Mouse (Mus musculus) ES-Bruce4 (cell line): ENCODE measurements at regions not wholly inside any gene's neighbourhood (a gene's known extent, or its start where the extent isn't known, plus 50 kb on each side); places are given as distances from the start of the nearest gene placed in this dataset.

Source experiments
- H3K27ac ChIP-seq: 2 replicates; pipeline ENCODE4 v1.5.1; 2012; ENCODE audit warnings: low read length, inconsistent platforms; ENCODE audit not compliant: insufficient read depth
- H3K27me3 ChIP-seq: 2 replicates; pipeline ENCODE4 v1.6.1; 2012; ENCODE audit warnings: mild to moderate bottlenecking, low read length, inconsistent platforms; ENCODE audit not compliant: control insufficient read depth, poor library complexity, insufficient read depth, severe bottlenecking
- H3K36me3 ChIP-seq: 2 replicates; pipeline ENCODE4 v1.6.1; 2012; ENCODE audit warnings: inconsistent platforms, mild to moderate bottlenecking, low read length, moderate library complexity; ENCODE audit not compliant: control insufficient read depth, poor library complexity, insufficient read depth, severe bottlenecking
- H3K4me1 ChIP-seq: one replicate; pipeline ENCODE4 v1.8.1; 2011; ENCODE audit warnings: low read length; ENCODE audit not compliant: control insufficient read depth, insufficient read depth
- H3K4me3 ChIP-seq: 2 replicates; pipeline ENCODE4 v1.5.1; 2011; ENCODE audit warnings: low read depth, mild to moderate bottlenecking, low read length
- H3K9ac ChIP-seq: 2 replicates; pipeline ENCODE4 v1.6.1; 2012; ENCODE audit warnings: low read depth, mild to moderate bottlenecking, inconsistent platforms; ENCODE audit not compliant: poor library complexity, severe bottlenecking
- H3K9me3 ChIP-seq: replicated peaks from 2 replicates; pipeline ENCODE4 v1.6.1; 2012; ENCODE audit warnings: mild to moderate bottlenecking, low read length, inconsistent platforms; ENCODE audit not compliant: control insufficient read depth, poor library complexity, insufficient read depth, severe bottlenecking
- CTCF ChIP-seq: IDR thresholded peaks from one replicate; pipeline ENCODE4 v1.8.1; 2011; ENCODE audit warnings: low read depth, low read length
- EP300 ChIP-seq: IDR thresholded peaks from 2 replicates; pipeline ENCODE4 v1.6.1; 2011; ENCODE audit warnings: low read depth, low read length; ENCODE audit not compliant: insufficient read depth
- POLR2A ChIP-seq: IDR thresholded peaks from one replicate; pipeline ENCODE4 v1.8.1; 2011; ENCODE audit warnings: low read length; ENCODE audit not compliant: insufficient read depth

GRCm38 (mm10) chr17:45814586-45814985 lies 80.9 kb upstream of the 1600014C23Rik start:
- no peak overlapping the region for H3K9ac ChIP-seq
- no peak overlapping the region for H3K4me3 ChIP-seq
- TF ChIP-seq EP300 (no peak), POLR2A (no peak), CTCF (no peak)
- no peaks in the 10 kb centered on the region for H3K4me1 ChIP-seq
- no peaks in the 10 kb centered on the region for H3K9me3 ChIP-seq
- no peak overlapping the region for H3K27ac ChIP-seq
- H3K36me3 ChIP-seq, result no peaks in the 10 kb centered on the region
- H3K27me3 ChIP-seq, result no peaks in the 10 kb centered on the region

- Histone ChIP-seq H3K9ac (no peak overlapping the region), H3K9me3 (no peaks in the 10 kb centered on the region), H3K4me3 (no peak overlapping the region), H3K36me3 (no peaks in the 10 kb centered on the region), H3K27ac (no peak overlapping the region), H3K27me3 (no peaks in the 10 kb centered on the region), H3K4me1 (no peaks in the 10 kb centered on the region)
- TF ChIP-seq CTCF (no peak), EP300 (no peak), POLR2A (no peak)
These were observed 80.3 kb upstream of the 1600014C23Rik start for GRCm38 (mm10) chr17:45813956-45814355.

- no peak overlapping the region for H3K4me3 ChIP-seq
- H3K9me3 ChIP-seq, result no peaks in the 10 kb centered on the region
- H3K36me3 ChIP-seq, result no peaks in the 10 kb centered on the region
- no peak overlapping the region for H3K27ac ChIP-seq
- H3K27me3 ChIP-seq, result no peaks in the 10 kb centered on the region
- H3K9ac ChIP-seq, result no peak overlapping the region
- no peak for TF ChIP-seq EP300
- TF ChIP-seq POLR2A, result no peak
- TF ChIP-seq CTCF, result no peak
- H3K4me1 ChIP-seq, result peaks cover 2% of the 10 kb centered on the region
These were observed 78.8 kb upstream of the 1600014C23Rik start for GRCm38 (mm10) chr17:45812289-45812955.

GRCm38 (mm10) chr17:45811632-45812221 lies 78.1 kb upstream of the 1600014C23Rik start:
- TF ChIP-seq CTCF (no peak), EP300 (no peak), POLR2A (no peak)
- no peak overlapping the region for H3K4me3 ChIP-seq
- H3K9me3 ChIP-seq, result no peaks in the 10 kb centered on the region
- H3K27ac ChIP-seq, result no peak overlapping the region
- H3K27me3 ChIP-seq, result no peaks in the 10 kb centered on the region
- H3K36me3 ChIP-seq, result no peaks in the 10 kb centered on the region
- no peak overlapping the region for H3K9ac ChIP-seq
- peaks cover 6% of the 10 kb centered on the region for H3K4me1 ChIP-seq

GRCm38 (mm10) chr17:45809728-45810127 lies 76.1 kb upstream of the 1600014C23Rik start:
- Histone ChIP-seq H3K4me3 (no peak overlapping the region), H3K9me3 (no peaks in the 10 kb centered on the region), H3K36me3 (no peaks in the 10 kb centered on the region), H3K27ac (no peak overlapping the region), H3K4me1 (peaks cover 7% of the 10 kb centered on the region), H3K27me3 (no peaks in the 10 kb centered on the region), H3K9ac (no peak overlapping the region)
- TF ChIP-seq CTCF, result peak; percentile 47
- no peak for TF ChIP-seq POLR2A

GRCm38 (mm10) chr17:45808374-45808773 lies 74.7 kb upstream of the 1600014C23Rik start:
- peaks cover 7% of the 10 kb centered on the region for H3K4me1 ChIP-seq
- H3K36me3 ChIP-seq, result no peaks in the 10 kb centered on the region
- H3K27ac ChIP-seq, result no peak overlapping the region
- no peak overlapping the region for H3K9ac ChIP-seq
- H3K9me3 ChIP-seq, result no peaks in the 10 kb centered on the region
- TF ChIP-seq CTCF (no peak), POLR2A (no peak), EP300 (no peak)
- H3K27me3 ChIP-seq, result no peaks in the 10 kb centered on the region
- H3K4me3 ChIP-seq, result no peak overlapping the region
